ENCODE assay signal across 31 mouse cellular contexts in genomic region chr8:114398326-114398725, GRCm38 (mm10). TPM values are rescaled to one million over a fixed set of nuclear protein-coding genes. Genes with fewer than 3 reads are reported as not detected.
DNase-seq lines count a peak whose midpoint lies in the region; ATAC-seq lines count a peak whose summit lies in the region.
"Had no signal": no experiment of that assay in that cellular context is flagged by ENCODE, and none has a peak within 500 bp of the region (broad histone marks: within the 10 kb centered on the region; RNA-seq: fewer than 3 reads in every experiment).

No protein-coding gene starts in this region.

- no peak overlapping the region for H3K4me2 ChIP-seq in heart, embryonic 12.5 days
- H3K4me2 ChIP-seq in forebrain, embryonic 13.5 days: no peak overlapping the region
- H3K4me2 ChIP-seq: heart, embryonic 13.5 days; hindbrain, embryonic 14.5 days had no signal

- no peak for ATAC-seq in heart, embryonic 12.5 days (ENCODE audit: insufficient number of reproducible peaks, low FRiP score)
- ATAC-seq in forebrain, embryonic 13.5 days: no peak
- ATAC-seq: forebrain, embryonic 14.5 days; forebrain, postnatal 0 days; intestine, postnatal 0 days had no signal

- H3K9me3 ChIP-seq in heart, embryonic 12.5 days (replicated peaks): no peaks in the 10 kb centered on the region
- H3K9me3 ChIP-seq in forebrain, embryonic 13.5 days (replicated peaks): no peaks in the 10 kb centered on the region
- H3K9me3 ChIP-seq: forebrain, embryonic 10.5 days; heart, embryonic 13.5 days had no signal

- H3K27ac ChIP-seq in heart, embryonic 12.5 days (ENCODE audit: poor library complexity, severe bottlenecking): no peak overlapping the region
- no peak overlapping the region for H3K27ac ChIP-seq in forebrain, embryonic 13.5 days
- H3K27ac ChIP-seq: forebrain, embryonic 10.5 days; gastrocnemius, adult 2 months; heart, embryonic 13.5 days; hindbrain, embryonic 14.5 days had no signal

- peak; percentile 48 for DNase-seq in heart, adult 11 months
- peak; percentile 62 for DNase-seq in adrenal gland, adult 2 months
- DNase-seq in adrenal gland, postnatal 14 days: peak; percentile 60
- no peak for DNase-seq in layer of hippocampus, adult 9-11 months
- DNase-seq in layer of hippocampus, adult 11-12 months (ENCODE audit: low spot score): no peak
- DNase-seq: B cell, adult 2 months; cerebellum, adult 11-12 months; cerebellum, adult 9-10 months; cerebellum, postnatal 14 days; forebrain, postnatal 0 days; gastrocnemius, adult 2 months; gastrocnemius, postnatal 14 days; heart, adult 18-20 months; heart, postnatal 14 days; heart, postnatal 4 days; kidney, adult 8-10 months had no signal

- H3K9ac ChIP-seq in heart, embryonic 12.5 days: no peak overlapping the region
- no peak overlapping the region for H3K9ac ChIP-seq in forebrain, embryonic 13.5 days
- H3K9ac ChIP-seq: forebrain, postnatal 0 days; heart, embryonic 13.5 days; hindbrain, embryonic 14.5 days had no signal

- no peak overlapping the region for H3K4me3 ChIP-seq in heart, embryonic 12.5 days
- H3K4me3 ChIP-seq in forebrain, embryonic 13.5 days: no peak overlapping the region
- H3K4me3 ChIP-seq: forebrain, embryonic 10.5 days; gastrocnemius, adult 2 months; heart, embryonic 13.5 days had no signal

- H3K4me1 ChIP-seq in heart, embryonic 12.5 days (replicated peaks): 0 out of 2 replicates have a peak, but pooled peaks cover 5% of the 10 kb centered on the region
- no peaks in the 10 kb centered on the region; the same call in 1 of the 2 replicates for H3K4me1 ChIP-seq in forebrain, embryonic 13.5 days

- no peaks in the 10 kb centered on the region for H3K36me3 ChIP-seq in heart, embryonic 12.5 days
- H3K36me3 ChIP-seq in forebrain, embryonic 13.5 days (ENCODE audit: poor library complexity, severe bottlenecking): no peaks in the 10 kb centered on the region
- H3K36me3 ChIP-seq: forebrain, embryonic 10.5 days; heart, embryonic 13.5 days had no signal

- H3K27me3 ChIP-seq in heart, embryonic 12.5 days (replicated peaks): no peaks in the 10 kb centered on the region
- no peaks in the 10 kb centered on the region for H3K27me3 ChIP-seq in forebrain, embryonic 13.5 days
- H3K27me3 ChIP-seq: CH12.LX; heart, embryonic 13.5 days had no signal

- WGBS in heart, embryonic 12.5 days: 72% methylated on average over 5 of the region's 5 CpGs
- WGBS in forebrain, embryonic 13.5 days: 96% methylated on average over 5 of the region's 5 CpGs

RNA-seq across cellular contexts. Expression of gene Clec3a, which starts 19.6 kb away (rescaled TPM):
- polyA plus RNA-seq in heart, embryonic 12.5 days (2016; fragmentation: Nextera tagmentation; extraction: Ambion mirVana): not detected in 2 replicates
- not detected for total RNA-seq in adrenal gland, adult 2 months (2021)
- polyA plus RNA-seq in adrenal gland, adult 2 months (2012; rRNA removed): not detected in 2 replicates
- not detected in 2 replicates for total RNA-seq in adrenal gland, postnatal 14 days (2021)
- polyA plus RNA-seq in forebrain, embryonic 13.5 days (2015; fragmentation: Nextera tagmentation; extraction: Ambion mirVana): not detected in 2 replicates
- total RNA-seq: CH12.LX; gastrocnemius, adult 2 months; heart, postnatal 14 days; MEL had no signal
- polyA plus RNA-seq: brain, embryonic 14.5 days; embryonic facial prominence, embryonic 11.5 days; forebrain, embryonic 10.5 days; forebrain, embryonic 14.5 days; forebrain, postnatal 0 days; frontal cortex, adult 2 months; heart, embryonic 13.5 days; heart, embryonic 16.5 days; hindbrain, embryonic 11.5 days; hindbrain, embryonic 14.5 days; intestine, embryonic 14.5 days; intestine, postnatal 0 days had no signal

RNA-seq across cellular contexts. Expression of gene Wwox, which starts 41.1 kb away (rescaled TPM):
- polyA plus RNA-seq in heart, embryonic 12.5 days (2016; fragmentation: Nextera tagmentation; extraction: Ambion mirVana): 10.4 and 11.4 TPM in 2 replicates
- 10 to 100 TPM; 24.5 to 30.6 TPM for total RNA-seq in adrenal gland, adult 2 months (2021)
- 18.6 and 20.4 TPM in 2 replicates for polyA plus RNA-seq in adrenal gland, adult 2 months (2012; rRNA removed)
- total RNA-seq in adrenal gland, postnatal 14 days (2021): 22.4 and 24.4 TPM in 2 replicates
- polyA plus RNA-seq in forebrain, embryonic 13.5 days (2015; fragmentation: Nextera tagmentation; extraction: Ambion mirVana): 10.2 and 10.4 TPM in 2 replicates

Comparison
In these comparisons a context has a peak if more than half of its experiments do, and no peak if none do; other contexts are left out.
1. DNase-seq: peak in heart, adult 11 months (single experiment), adrenal gland, adult 2 months (single experiment) and adrenal gland, postnatal 14 days (single experiment); none in layer of hippocampus, adult 9-11 months (single experiment) and layer of hippocampus, adult 11-12 months (single experiment).